Mouse (Mus musculus) neural tube, embryonic 15.5 days (tissue): ENCODE measurements around the gene Tom1. TPM values are rescaled to one million over a fixed set of nuclear protein-coding genes. Genes with fewer than 3 reads are reported as not detected.

Source experiments
- ATAC-seq: fragments of 200-750 bp; cut with Nextera tagmentation; 2 replicates; pipeline ENCODE4 v1.8.0; 2017; ENCODE audit warnings: mild to moderate bottlenecking, moderate TSS enrichment, moderate library complexity; ENCODE audit not compliant: low FRiP score
- H3K27ac ChIP-seq: fragments of 300-500 bp; sonication (generic); replicated peaks from 2 replicates; pipeline ENCODE4 v1.5.1; 2015; ENCODE audit warnings: mild to moderate bottlenecking, inconsistent platforms
- H3K27me3 ChIP-seq: fragments of 300-500 bp; sonication (generic); replicated peaks from 2 replicates; pipeline ENCODE4 v1.6.1; 2015; ENCODE audit warnings: inconsistent platforms
- H3K36me3 ChIP-seq: fragments of 300-500 bp; sonication (generic); 2 replicates; pipeline ENCODE4 v1.6.1; 2015; ENCODE audit warnings: inconsistent platforms
- H3K4me1 ChIP-seq: fragments of 300-500 bp; sonication (generic); 2 replicates; pipeline ENCODE4 v1.6.1; 2015; ENCODE audit warnings: inconsistent platforms
- H3K4me2 ChIP-seq: fragments of 300-500 bp; sonication (generic); 2 replicates; pipeline ENCODE4 v1.6.1; 2015; ENCODE audit warnings: inconsistent platforms, mild to moderate bottlenecking, moderate library complexity
- H3K4me3 ChIP-seq: fragments of 300-500 bp; sonication (generic); replicated peaks from 2 replicates; pipeline ENCODE4 v1.5.1; 2015; ENCODE audit warnings: mild to moderate bottlenecking, inconsistent platforms
- H3K9ac ChIP-seq: fragments of 300-500 bp; sonication (generic); replicated peaks from 2 replicates; pipeline ENCODE4 v1.6.1; 2015; ENCODE audit warnings: mild to moderate bottlenecking, inconsistent platforms
- H3K9me3 ChIP-seq: fragments of 300-500 bp; sonication (generic); replicated peaks from 2 replicates; pipeline ENCODE4 v1.6.1; 2016; ENCODE audit warnings: inconsistent platforms
- WGBS: fragments of 180-500 bp; shearing (Covaris S2); methylation state at CpG from one replicate; pipeline ENCODE4 v1.1.7; 2015; ENCODE audit warnings: mixed read lengths; 5-methylcytosine and 5-hydroxymethylcytosine counted together
- polyA plus RNA-seq: library from polyadenylated mRNA; unstranded; fragments of >200 nt; fragmentation: Nextera tagmentation; extraction: Ambion mirVana; gene quantifications from 2 replicates; pipeline ENCODE4 v1.2.1, GENCODE M21; 2015

Gene Tom1
- polyA plus RNA-seq, 1 experiment from 2014 or later = 44.1 TPM

GRCm38 (mm10) chr8:75016422-75016821 lies 17.1 kb upstream of the Tom1 start:
- no peaks in the 10 kb centered on the region for H3K27me3 ChIP-seq
- H3K9ac ChIP-seq = no peak overlapping the region
- peaks cover 5% of the 10 kb centered on the region for H3K36me3 ChIP-seq
- no peak overlapping the region for H3K4me3 ChIP-seq
- ATAC-seq = no peak
- H3K9me3 ChIP-seq = no peaks in the 10 kb centered on the region
- no peak overlapping the region for H3K27ac ChIP-seq
- no peak overlapping the region for H3K4me2 ChIP-seq
- H3K4me1 ChIP-seq = no peaks in the 10 kb centered on the region
- 91% methylated on average over 1 of the region's 1 CpGs for WGBS

GRCm38 (mm10) chr8:75018274-75018972 lies 15.1 kb upstream of the Tom1 start:
- no peak overlapping the region for H3K4me3 ChIP-seq
- H3K9ac ChIP-seq = no peak overlapping the region
- no peaks in the 10 kb centered on the region for H3K27me3 ChIP-seq
- peaks cover 24% of the 10 kb centered on the region for H3K36me3 ChIP-seq
- WGBS = 55% methylated on average over 5 of the region's 5 CpGs
- H3K9me3 ChIP-seq = no peaks in the 10 kb centered on the region
- no peak for ATAC-seq
- H3K4me1 ChIP-seq = no peaks in the 10 kb centered on the region
- no peak overlapping the region for H3K27ac ChIP-seq
- no peak overlapping the region for H3K4me2 ChIP-seq

GRCm38 (mm10) chr8:75023660-75024316 lies 9.7 kb upstream of the Tom1 start:
- Histone ChIP-seq H3K9ac (no peak overlapping the region), H3K9me3 (no peaks in the 10 kb centered on the region), H3K4me2 (no peak overlapping the region), H3K4me3 (no peak overlapping the region), H3K27ac (no peak overlapping the region), H3K27me3 (no peaks in the 10 kb centered on the region), H3K36me3 (peaks cover 59% of the 10 kb centered on the region), H3K4me1 (no peaks in the 10 kb centered on the region)
- ATAC-seq = no peak
- 93% methylated on average over 3 of the region's 3 CpGs for WGBS

DNA sequence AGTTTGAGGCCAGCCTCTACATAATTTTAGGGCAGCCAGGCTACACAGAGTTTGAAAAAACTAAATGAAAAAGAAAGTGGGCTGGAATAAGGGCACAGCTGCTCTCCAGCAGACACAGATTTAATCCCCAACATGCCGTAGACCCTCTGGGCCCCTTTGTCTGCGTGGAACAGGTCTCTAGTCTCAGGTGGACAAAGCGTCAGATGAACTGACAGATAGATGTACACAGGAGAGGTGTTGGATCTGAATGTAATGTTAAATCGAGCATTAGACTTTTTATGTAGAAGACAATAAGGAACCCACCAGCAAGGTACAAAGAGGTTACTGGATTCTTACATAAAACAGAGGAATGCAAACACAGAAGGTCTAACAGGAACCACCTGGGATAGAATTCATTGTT lies 7.7 kb upstream of the Tom1 start:
- Histone ChIP-seq H3K4me3 (no peak overlapping the region), H3K9ac (no peak overlapping the region), H3K4me1 (no peaks in the 10 kb centered on the region), H3K4me2 (no peak overlapping the region), H3K9me3 (no peaks in the 10 kb centered on the region), H3K36me3 (peaks cover 73% of the 10 kb centered on the region), H3K27ac (no peak overlapping the region), H3K27me3 (no peaks in the 10 kb centered on the region)
- ATAC-seq = no peak
- WGBS = 97% methylated on average over 4 of the region's 4 CpGs

- ATAC-seq = no peak
Measured at GRCm38 (mm10) chr8:75030453-75031024, 3.0 kb upstream of the Tom1 start.

DNA sequence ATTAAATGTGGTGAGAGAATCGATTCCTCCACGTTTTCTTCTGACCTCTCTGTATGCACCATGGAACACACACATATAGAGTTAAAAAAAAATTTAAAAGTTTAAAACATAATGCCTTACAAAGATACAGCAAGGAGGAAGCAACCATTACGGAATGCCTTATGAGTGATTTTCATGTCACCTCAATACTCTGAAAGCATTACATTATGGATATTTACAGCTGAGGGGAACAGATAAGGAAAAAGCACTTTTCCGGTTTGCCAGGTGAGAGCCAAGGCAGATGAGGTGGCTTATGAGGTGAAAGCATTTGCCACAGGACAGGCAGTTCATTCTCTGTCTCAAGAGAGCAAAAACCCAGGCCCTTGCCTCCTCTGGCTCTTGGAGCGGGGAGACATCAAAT lies 544 bp upstream of the Tom1 start:
- 67% methylated on average over 5 of the region's 5 CpGs for WGBS
- no peak for ATAC-seq
- Histone ChIP-seq H3K4me1 (peaks cover 13% of the 10 kb centered on the region), H3K27me3 (no peaks in the 10 kb centered on the region), H3K4me3 (peak overlapping the region; percentile 64), H3K9me3 (no peaks in the 10 kb centered on the region), H3K36me3 (peaks cover 19% of the 10 kb centered on the region), H3K9ac (peak overlapping the region; percentile 59), H3K27ac (peak overlapping the region; percentile 89; the same call in 1 of the 2 replicates), H3K4me2 (peak overlapping the region; percentile 60)

More at GRCm38 (mm10) chr8:75030453-75031024, 3.0 kb upstream of the Tom1 start:
- H3K27ac ChIP-seq = no peak overlapping the region
- H3K4me1 ChIP-seq = peaks cover 13% of the 10 kb centered on the region
- peaks cover 37% of the 10 kb centered on the region for H3K36me3 ChIP-seq
- no peak overlapping the region for H3K4me2 ChIP-seq
- H3K4me3 ChIP-seq = no peak overlapping the region
- no peak overlapping the region for H3K9ac ChIP-seq
- no peaks in the 10 kb centered on the region for H3K27me3 ChIP-seq
- H3K9me3 ChIP-seq = no peaks in the 10 kb centered on the region
- 93% methylated on average over 3 of the region's 3 CpGs for WGBS

GRCm38 (mm10) chr8:75034285-75034684 lies 780 bp downstream of the Tom1 start:
- peak overlapping the region; percentile 64 for H3K4me3 ChIP-seq
- H3K4me1 ChIP-seq = peaks cover 19% of the 10 kb centered on the region
- H3K27ac ChIP-seq = peak overlapping the region; percentile 89
- 3% methylated on average over 17 of the region's 17 CpGs for WGBS
- peak overlapping the region; percentile 64 for H3K9ac ChIP-seq
- H3K9me3 ChIP-seq = no peaks in the 10 kb centered on the region
- H3K36me3 ChIP-seq = peaks cover 12% of the 10 kb centered on the region
- ATAC-seq = peak; percentile 9
- peak overlapping the region; percentile 92 for H3K4me2 ChIP-seq
- no peaks in the 10 kb centered on the region for H3K27me3 ChIP-seq

- H3K27me3 ChIP-seq = no peaks in the 10 kb centered on the region
- no peak for ATAC-seq
Measured at GRCm38 (mm10) chr8:75035640-75036039, 2.1 kb downstream of the Tom1 start.

DNA sequence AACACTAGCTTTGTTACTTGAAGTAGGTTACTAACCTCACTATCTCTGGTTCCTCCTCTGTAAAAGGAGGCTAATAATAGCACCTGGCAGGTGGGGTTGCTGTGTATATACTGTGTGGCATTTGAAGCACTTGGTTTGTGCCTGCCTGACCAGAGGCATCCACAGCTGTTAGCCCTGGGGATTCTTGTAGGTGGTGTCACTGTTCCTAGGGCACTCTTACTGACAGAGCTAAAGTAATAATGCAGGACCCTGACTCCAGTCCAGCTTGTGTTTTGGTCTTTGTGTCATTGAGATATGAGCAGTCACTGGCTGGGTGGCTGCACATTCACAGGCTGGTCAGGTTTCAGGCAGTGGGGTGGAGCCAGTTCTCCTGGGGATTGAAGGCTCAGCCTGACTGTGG lies 5.0 kb downstream of the Tom1 start:
- no peak for ATAC-seq
- H3K4me3 ChIP-seq = no peak overlapping the region

More at GRCm38 (mm10) chr8:75035640-75036039, 2.1 kb downstream of the Tom1 start:
- Histone ChIP-seq H3K4me1 (peaks cover 19% of the 10 kb centered on the region), H3K36me3 (peaks cover under 1% of the 10 kb centered on the region), H3K4me3 (no peak overlapping the region), H3K9ac (no peak overlapping the region), H3K9me3 (no peaks in the 10 kb centered on the region), H3K27ac (no peak overlapping the region), H3K4me2 (no peak overlapping the region)

GRCm38 (mm10) chr8:75039754-75040153 lies 6.2 kb downstream of the Tom1 start:
- peaks cover 9% of the 10 kb centered on the region for H3K4me1 ChIP-seq
- H3K36me3 ChIP-seq = no peaks in the 10 kb centered on the region
- H3K4me2 ChIP-seq = no peak overlapping the region
- H3K9me3 ChIP-seq = no peaks in the 10 kb centered on the region
- H3K9ac ChIP-seq = no peak overlapping the region
- WGBS = 92% methylated on average over 1 of the region's 1 CpGs
- ATAC-seq = no peak
- no peak overlapping the region for H3K4me3 ChIP-seq
- H3K27ac ChIP-seq = no peak overlapping the region
- H3K27me3 ChIP-seq = no peaks in the 10 kb centered on the region

More for the DNA sequence above, 5.0 kb downstream of the Tom1 start:
- H3K4me2 ChIP-seq = no peak overlapping the region
- no peaks in the 10 kb centered on the region for H3K36me3 ChIP-seq
- H3K27me3 ChIP-seq = no peaks in the 10 kb centered on the region
- H3K4me1 ChIP-seq = peaks cover 14% of the 10 kb centered on the region
- H3K9me3 ChIP-seq = no peaks in the 10 kb centered on the region
- no peak overlapping the region for H3K9ac ChIP-seq
- H3K27ac ChIP-seq = no peak overlapping the region

DNA sequence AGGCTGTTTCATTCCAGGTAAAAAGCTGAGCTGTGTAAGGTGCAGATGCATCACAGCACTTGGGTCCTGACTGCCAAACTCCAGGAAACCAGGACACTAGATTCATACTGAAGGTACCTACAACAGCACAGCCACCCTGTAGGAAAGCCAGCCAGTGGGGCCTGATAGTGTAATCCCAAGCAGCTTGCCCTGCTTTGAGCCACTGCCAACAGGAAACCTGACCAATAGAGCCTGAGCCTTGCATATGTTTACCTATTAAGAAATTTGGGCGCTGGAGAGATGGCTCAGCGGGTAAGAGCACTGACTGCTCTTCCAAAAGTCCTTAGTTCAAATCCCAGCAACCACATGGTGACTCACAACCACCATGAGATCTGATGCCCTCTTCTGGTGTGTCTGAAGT lies 8.7 kb downstream of the Tom1 start:
- H3K36me3 ChIP-seq = no peaks in the 10 kb centered on the region
- no peak for ATAC-seq
- no peak overlapping the region for H3K9ac ChIP-seq
- H3K9me3 ChIP-seq = no peaks in the 10 kb centered on the region
- no peak overlapping the region for H3K4me2 ChIP-seq
- no peak overlapping the region for H3K27ac ChIP-seq
- WGBS = 86% methylated on average over 2 of the region's 2 CpGs
- H3K27me3 ChIP-seq = no peaks in the 10 kb centered on the region
- H3K4me1 ChIP-seq = 0 out of 2 replicates have a peak, but pooled peaks cover 5% of the 10 kb centered on the region
- no peak overlapping the region for H3K4me3 ChIP-seq

DNA sequence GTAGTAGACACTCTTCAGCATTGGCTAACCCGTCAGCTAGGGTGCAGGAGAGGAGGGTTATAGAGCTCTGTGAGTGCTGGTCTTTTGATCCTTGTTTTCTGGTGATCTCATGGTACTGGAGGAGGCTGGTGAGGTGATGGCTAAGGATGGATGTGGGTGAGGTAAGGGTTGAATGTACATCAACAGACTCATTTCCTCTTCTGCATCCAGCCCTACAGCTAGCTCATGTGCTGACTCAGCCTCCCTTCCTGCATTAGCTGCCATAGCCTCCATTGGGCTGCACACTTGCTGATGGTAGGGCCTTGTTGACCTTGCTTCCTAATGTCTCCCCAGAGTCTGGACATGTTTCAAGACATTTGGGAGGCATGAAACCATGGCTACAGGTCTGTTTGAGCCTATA lies 9.5 kb downstream of the Tom1 start:
- WGBS = 84% methylated on average over 1 of the region's 1 CpGs
- Histone ChIP-seq H3K4me1 (0 out of 2 replicates have a peak, but pooled peaks cover 5% of the 10 kb centered on the region), H3K4me3 (no peak overlapping the region), H3K4me2 (no peak overlapping the region), H3K27ac (no peak overlapping the region), H3K9me3 (no peaks in the 10 kb centered on the region), H3K9ac (no peak overlapping the region), H3K27me3 (no peaks in the 10 kb centered on the region), H3K36me3 (no peaks in the 10 kb centered on the region)
- ATAC-seq = no peak
